Mouse (Mus musculus) forebrain, postnatal 0 days (tissue): Measurements from ENCODE around the gene Adgrg7. TPM values are rescaled to one million over a fixed set of nuclear protein-coding genes. Genes with fewer than 3 reads are reported as not detected.

Experiments
- ATAC-seq: fragments of 200-750 bp; cut with Nextera tagmentation; 2 replicates; pipeline ENCODE4 v1.8.0; 2017; ENCODE audit warnings: mild to moderate bottlenecking, moderate library complexity
- DNase-seq: peaks from one replicate; pipeline ENCODE4 v3.0.0-alpha.2; 2015
- H3K27ac ChIP-seq: fragments of 300-500 bp; sonication (generic); 2 replicates; pipeline ENCODE4 v1.5.1; 2014; ENCODE audit warnings: low read depth, mild to moderate bottlenecking, antibody characterized with exemption, low read length, moderate library complexity, mixed read lengths
- H3K27me3 ChIP-seq: fragments of 300-500 bp; sonication (generic); 2 replicates; pipeline ENCODE4 v1.6.1; 2014; ENCODE audit warnings: mild to moderate bottlenecking, low read length, mixed read lengths; ENCODE audit not compliant: insufficient read depth
- H3K36me3 ChIP-seq: fragments of 300-500 bp; sonication (generic); 2 replicates; pipeline ENCODE4 v1.6.1; 2014; ENCODE audit warnings: mild to moderate bottlenecking, moderate library complexity; ENCODE audit not compliant: insufficient read depth
- H3K4me1 ChIP-seq: fragments of 300-500 bp; sonication (generic); 2 replicates; pipeline ENCODE4 v1.6.1; 2014; ENCODE audit warnings: antibody characterized with exemption; ENCODE audit not compliant: insufficient read depth
- H3K4me2 ChIP-seq: fragments of 300-500 bp; sonication (generic); 2 replicates; pipeline ENCODE4 v1.6.1; 2014; ENCODE audit warnings: low read depth, mild to moderate bottlenecking, moderate library complexity
- H3K4me3 ChIP-seq: fragments of 300-500 bp; sonication (generic); 2 replicates; pipeline ENCODE4 v1.5.1; 2014; ENCODE audit warnings: low read depth, low read length, mixed read lengths
- H3K9ac ChIP-seq: fragments of 300-500 bp; sonication (generic); 2 replicates; pipeline ENCODE4 v1.6.1; 2014; ENCODE audit warnings: mild to moderate bottlenecking
- H3K9me3 ChIP-seq: fragments of 300-500 bp; sonication (generic); 2 replicates; pipeline ENCODE4 v1.6.1; 2016; ENCODE audit warnings: low read length
- CTCF ChIP-seq: sonication (generic); IDR thresholded peaks from 2 replicates; pipeline ENCODE4 v1.5.1; 2016; ENCODE audit warnings: antibody characterized with exemption, control low read depth, low read depth
- WGBS: fragments of 180-500 bp; shearing (Covaris S2); extraction: QIAGEN DNeasy Blood & Tissue Kit; methylation state at CpG from one replicate; pipeline ENCODE4 v1.1.7; 2014; 5-methylcytosine and 5-hydroxymethylcytosine counted together
- polyA plus RNA-seq: library from polyadenylated mRNA; unstranded; fragments of >200 nt; fragmentation: Nextera tagmentation; extraction: Ambion mirVana; gene quantifications from 2 replicates; pipeline ENCODE4 v1.2.1, GENCODE M21; 2015
- total RNA-seq: library from RNA; depleted of rRNA; stranded (reverse); fragments of >200 nt; gene quantifications from 2 replicates; pipeline ENCODE4 v1.2.3, GENCODE M21; 2014; rRNA removed

Adgrg7 gene
- total RNA-seq (not detected in 2 replicates), polyA plus RNA-seq (not detected in 2 replicates)

DNA sequence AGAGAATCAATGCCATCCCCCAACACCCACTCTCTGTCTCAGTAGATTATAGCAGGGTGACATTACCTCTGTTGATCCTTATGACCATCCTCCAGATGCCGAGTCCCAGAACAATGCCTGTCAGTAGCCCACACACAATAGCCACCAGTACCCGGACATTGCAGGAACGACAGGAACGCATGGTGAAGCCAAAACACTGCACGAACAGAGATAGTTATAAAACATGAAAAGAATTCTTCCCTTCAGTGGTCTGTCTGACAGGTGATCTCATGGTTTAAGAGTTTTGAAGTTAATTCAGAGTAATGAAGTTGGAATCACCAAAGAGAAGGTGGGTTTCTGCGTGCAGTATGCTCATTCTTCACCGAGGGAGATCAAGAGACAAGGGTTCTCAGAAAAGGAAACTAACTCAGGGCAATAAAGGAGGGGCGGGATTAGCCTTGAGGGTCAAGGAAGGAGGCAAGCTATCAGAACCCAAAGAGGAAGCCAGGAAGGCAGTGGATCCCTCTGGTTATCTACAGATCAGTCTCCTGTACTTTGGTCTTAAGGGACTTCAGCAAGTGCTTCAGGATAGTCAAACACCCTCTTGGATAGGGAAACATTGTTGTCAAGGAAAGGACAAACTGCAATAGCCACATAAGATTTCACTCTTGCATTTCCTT, at the start of gene Adgrg7:
Gene Adgrg7 (minus strand): TSS at position 375 of the 659 bp plus-strand sequence.
- Histone ChIP-seq H3K27ac (no peak within 1 kb of the TSS), H3K36me3 (no peaks in the 10 kb centered on the region), H3K9ac (no peak within 1 kb of the TSS), H3K27me3 (no peaks in the 10 kb centered on the region), H3K4me2 (no peak within 1 kb of the TSS), H3K4me3 (no peak within 1 kb of the TSS), H3K9me3 (no peaks in the 10 kb centered on the region), H3K4me1 (no peaks in the 10 kb centered on the region)
- ATAC-seq (no peak), DNase-seq (no peak)
- no peak for TF ChIP-seq CTCF
- 81% methylated on average over 8 of the region's 8 CpGs for WGBS

DNA sequence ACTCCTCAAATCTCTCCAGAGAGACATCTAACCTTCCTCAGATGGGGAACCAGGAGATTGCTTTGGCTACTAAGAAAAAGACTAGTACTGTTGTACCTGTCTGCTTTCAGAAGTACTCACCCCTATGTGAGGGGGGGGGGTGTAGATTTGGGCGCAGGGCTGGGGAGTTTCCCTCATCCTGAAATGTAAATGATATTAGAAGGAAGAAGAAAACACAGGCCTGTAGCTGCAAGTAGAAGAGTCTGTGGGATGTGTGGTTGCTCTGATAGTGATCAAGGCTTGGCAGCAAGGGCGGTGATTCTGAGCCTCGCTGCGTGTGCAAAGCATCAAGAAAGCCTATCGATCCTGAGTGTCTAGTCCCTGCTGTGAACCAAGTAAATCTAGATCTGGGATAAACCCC, 47.3 kb upstream of the Adgrg7 start:
- Histone ChIP-seq H3K36me3 (no peaks in the 10 kb centered on the region), H3K4me2 (no peak overlapping the region), H3K4me3 (no peak overlapping the region), H3K4me1 (no peaks in the 10 kb centered on the region), H3K9me3 (no peaks in the 10 kb centered on the region), H3K27ac (no peak overlapping the region), H3K9ac (no peak overlapping the region), H3K27me3 (no peaks in the 10 kb centered on the region)
- 90% methylated on average over 5 of the region's 5 CpGs for WGBS
- ATAC-seq = no peak
- no peak for TF ChIP-seq CTCF
- DNase-seq = no peak

DNA sequence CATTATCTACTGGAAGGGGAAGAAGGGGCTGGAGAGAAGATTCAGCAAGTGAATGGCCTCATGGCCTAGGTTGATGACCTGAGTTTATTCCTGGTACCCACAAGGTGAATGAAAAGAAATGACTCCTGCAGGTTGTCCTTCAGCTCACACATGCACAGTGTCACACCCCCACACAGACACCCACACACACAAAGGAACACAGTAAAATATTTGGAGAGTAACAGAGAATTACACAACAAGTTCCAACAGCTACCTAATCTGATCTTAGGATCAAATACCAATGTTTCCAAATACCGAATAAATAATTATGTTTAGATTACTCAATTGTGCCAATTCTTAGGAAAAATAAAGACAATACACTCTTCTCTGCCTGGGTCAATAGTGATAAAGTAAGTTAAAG, 37.7 kb upstream of the Adgrg7 start:
- TF ChIP-seq CTCF = no peak
- Histone ChIP-seq H3K4me1 (no peaks in the 10 kb centered on the region), H3K9me3 (no peaks in the 10 kb centered on the region), H3K27ac (no peak overlapping the region), H3K4me2 (no peak overlapping the region), H3K27me3 (no peaks in the 10 kb centered on the region), H3K9ac (no peak overlapping the region), H3K4me3 (no peak overlapping the region), H3K36me3 (no peaks in the 10 kb centered on the region)
- no peak for ATAC-seq
- 92% methylated on average over 1 of the region's 1 CpGs for WGBS
- DNase-seq = no peak

DNA sequence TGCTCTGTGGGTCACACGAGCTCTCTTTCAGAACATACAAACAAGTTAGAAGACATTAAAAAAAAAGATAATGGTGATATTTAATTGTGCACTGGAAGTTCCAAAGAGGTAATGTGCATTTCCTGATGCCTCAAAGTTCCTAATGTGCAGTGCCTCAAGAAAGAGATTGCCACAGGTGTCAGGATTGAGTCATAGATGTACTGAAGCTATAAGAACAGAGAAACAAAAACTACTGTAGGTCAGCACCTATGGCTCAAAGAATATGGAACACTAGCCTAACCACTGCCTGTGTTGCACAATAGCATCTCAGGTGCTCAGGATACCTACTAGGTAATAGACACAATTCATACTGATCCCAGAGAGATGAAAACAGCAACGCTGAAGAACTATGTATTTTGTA, 36.3 kb upstream of the Adgrg7 start:
- no peak for DNase-seq
- no peak overlapping the region for H3K27ac ChIP-seq
- H3K9me3 ChIP-seq = no peaks in the 10 kb centered on the region
- H3K27me3 ChIP-seq = no peaks in the 10 kb centered on the region
- no peak for ATAC-seq
- no peak for TF ChIP-seq CTCF
- 88% methylated on average over 2 of the region's 2 CpGs for WGBS
- H3K4me3 ChIP-seq = no peak overlapping the region
- no peak overlapping the region for H3K9ac ChIP-seq
- H3K4me2 ChIP-seq = no peak overlapping the region
- no peaks in the 10 kb centered on the region for H3K4me1 ChIP-seq
- H3K36me3 ChIP-seq = no peaks in the 10 kb centered on the region

DNA sequence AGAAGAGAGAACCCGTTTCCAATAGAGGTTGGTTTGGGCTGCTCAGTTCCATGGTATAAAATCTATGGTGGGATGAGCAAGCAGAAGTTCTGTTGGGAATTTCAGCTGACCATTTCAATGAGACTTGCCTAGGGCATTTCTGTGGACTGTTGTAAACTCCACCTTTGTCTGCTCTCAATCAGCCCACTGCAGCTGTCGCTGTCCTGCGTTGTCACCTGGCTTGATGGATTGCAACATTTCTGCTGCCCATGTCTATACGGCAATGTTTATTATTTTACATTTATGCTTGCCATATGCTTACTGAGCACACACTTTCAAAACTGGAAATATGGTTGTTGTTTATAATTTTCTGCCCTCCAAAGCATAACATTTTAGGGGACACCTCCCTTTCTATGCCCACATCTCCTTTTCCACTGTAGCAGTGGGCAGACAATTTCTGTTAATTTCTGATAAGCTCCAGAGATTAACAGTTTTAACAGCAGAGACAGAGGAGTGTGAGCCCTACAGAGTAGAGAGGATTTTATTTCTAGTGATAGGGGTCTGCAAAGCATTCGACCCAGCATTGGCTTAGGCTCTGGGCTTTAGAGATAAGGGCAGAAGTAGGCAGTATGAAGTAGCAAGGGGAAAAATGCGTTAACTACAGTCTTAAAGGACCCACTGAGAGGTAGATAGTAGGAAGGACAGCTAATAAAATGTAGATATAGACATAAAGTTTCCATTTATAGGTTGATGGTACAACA, 5.9 kb upstream of the Adgrg7 start:
- no peak overlapping the region for H3K27ac ChIP-seq
- H3K4me2 ChIP-seq = no peak overlapping the region
- 88% methylated on average over 6 of the region's 6 CpGs for WGBS
- no peaks in the 10 kb centered on the region for H3K27me3 ChIP-seq
- H3K4me1 ChIP-seq = no peaks in the 10 kb centered on the region
- TF ChIP-seq CTCF = no peak
- no peak overlapping the region for H3K4me3 ChIP-seq
- ATAC-seq (no peak), DNase-seq (no peak)
- no peaks in the 10 kb centered on the region for H3K36me3 ChIP-seq
- H3K9ac ChIP-seq = no peak overlapping the region
- no peaks in the 10 kb centered on the region for H3K9me3 ChIP-seq

DNA sequence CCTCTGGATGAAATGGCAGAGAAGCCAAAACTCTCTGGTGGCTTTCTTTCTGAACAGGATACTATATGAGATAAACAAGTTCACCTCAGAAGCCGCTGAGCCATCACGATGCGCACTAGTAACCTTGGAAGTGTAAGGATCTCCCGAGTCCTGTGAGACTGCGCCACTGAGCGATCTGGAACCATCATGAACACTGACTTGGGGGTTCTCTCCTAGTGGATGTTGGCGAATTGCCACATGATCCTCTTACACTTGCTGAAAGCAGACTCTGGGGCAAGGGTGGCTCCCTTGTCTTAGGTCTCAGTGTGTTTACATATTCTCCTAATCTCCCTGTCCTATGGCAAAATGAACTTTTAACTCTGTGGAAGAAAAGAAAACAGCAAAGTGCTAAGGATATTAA, 5.3 kb upstream of the Adgrg7 start:
- Histone ChIP-seq H3K27me3 (no peaks in the 10 kb centered on the region), H3K9me3 (no peaks in the 10 kb centered on the region), H3K4me2 (no peak overlapping the region), H3K27ac (no peak overlapping the region), H3K36me3 (no peaks in the 10 kb centered on the region), H3K4me1 (no peaks in the 10 kb centered on the region), H3K4me3 (no peak overlapping the region), H3K9ac (no peak overlapping the region)
- DNase-seq (no peak), ATAC-seq (no peak)
- TF ChIP-seq CTCF = no peak
- WGBS = 86% methylated on average over 7 of the region's 7 CpGs

DNA sequence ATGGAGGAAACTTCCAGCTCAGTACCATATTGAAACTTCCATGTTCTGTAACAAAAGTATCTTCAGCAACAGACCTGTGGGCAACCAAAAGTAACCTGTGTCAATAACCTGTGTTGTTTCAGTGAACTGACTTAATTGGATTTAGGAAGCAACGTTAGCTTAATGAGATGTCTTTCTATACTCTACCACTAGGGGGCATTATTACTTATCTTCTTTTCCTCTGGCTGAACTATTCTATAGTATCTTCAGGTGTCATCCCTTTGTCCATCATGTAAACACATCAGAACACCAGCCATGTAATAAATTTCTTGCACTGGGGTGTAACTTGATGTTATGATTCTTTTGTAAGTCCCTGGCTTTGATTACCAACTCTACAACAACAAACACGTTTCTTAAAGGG, 4.8 kb upstream of the Adgrg7 start:
- Histone ChIP-seq H3K4me1 (no peaks in the 10 kb centered on the region), H3K27me3 (no peaks in the 10 kb centered on the region), H3K9ac (no peak overlapping the region), H3K4me2 (no peak overlapping the region), H3K36me3 (no peaks in the 10 kb centered on the region), H3K4me3 (no peak overlapping the region), H3K27ac (no peak overlapping the region), H3K9me3 (no peaks in the 10 kb centered on the region)
- TF ChIP-seq CTCF = 0 out of 2 replicates have a peak, but pooled peaks have one; percentile 31
- WGBS = 46% methylated on average over 2 of the region's 2 CpGs
- DNase-seq (no peak), ATAC-seq (no peak)
